Mouse (Mus musculus) brain, embryonic 14.5 days (tissue): ENCODE measurements around the gene Zdhhc3. TPM values are rescaled to one million over a fixed set of nuclear protein-coding genes. Genes with fewer than 3 reads are reported as not detected.
A peak's percentile ranks its signal among the peaks of the same experiment; 100 is the strongest.

Experiments
- DNase-seq: peaks from one replicate; pipeline ENCODE4 v3.0.0-alpha.2; 2011; ENCODE audit warnings: low read depth
- CTCF ChIP-seq: fragments of 200-500 bp; IDR thresholded peaks from 2 replicates; pipeline ENCODE4 v1.5.1; 2012; ENCODE audit warnings: inconsistent platforms, mild to moderate bottlenecking, moderate library complexity, borderline replicate concordance; ENCODE audit not compliant: insufficient read depth, insufficient read length; ENCODE audit errors: extremely low read depth
- POLR2A ChIP-seq: fragments of 200-500 bp; IDR thresholded peaks from 2 replicates; pipeline ENCODE4 v1.6.1; 2012; ENCODE audit warnings: mild to moderate bottlenecking, inconsistent platforms, borderline replicate concordance; ENCODE audit not compliant: poor library complexity, insufficient read depth, insufficient read length, severe bottlenecking; ENCODE audit errors: extremely low read depth
- polyA plus RNA-seq: library from polyadenylated mRNA; depleted of rRNA; stranded (reverse); fragments of >200 nt; gene quantifications from 2 replicates; pipeline ENCODE4 v1.2.3, GENCODE M21; 2012

Zdhhc3 gene
- polyA plus RNA-seq, 1 experiment: 85.5 TPM

DNA sequence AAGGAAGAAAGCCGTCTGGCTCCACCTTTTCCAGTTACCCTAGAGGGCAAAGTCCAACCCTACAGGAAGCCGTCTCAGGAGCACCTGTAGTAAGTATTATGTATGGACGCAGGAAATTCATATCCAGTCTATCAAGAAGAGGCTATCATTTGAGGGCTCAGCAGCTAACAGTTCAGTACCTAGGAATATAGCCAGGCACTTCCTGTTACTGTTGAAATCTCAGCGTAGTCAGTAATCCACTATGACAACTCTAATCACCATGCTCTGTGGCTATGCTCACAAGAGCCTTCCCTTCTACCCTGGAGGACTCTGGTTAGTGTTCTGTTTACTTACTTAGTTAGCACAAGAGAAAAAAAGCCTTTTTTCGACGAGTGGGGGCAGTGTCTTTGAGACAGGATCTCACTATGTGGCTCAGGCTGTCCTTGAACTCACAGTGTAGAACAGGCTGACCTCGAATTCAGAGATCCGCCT, 1.2 kb downstream of the Zdhhc3 start:
- DNase-seq: peak; percentile 5

GRCm38 (mm10) chr9:123109188-123109587, 3.8 kb downstream of the Zdhhc3 start:
- DNase-seq: no peak
- TF ChIP-seq POLR2A (no peak), CTCF (no peak)

More for the DNA sequence above, 1.2 kb downstream of the Zdhhc3 start:
- TF ChIP-seq POLR2A (no peak), CTCF (no peak)

DNA sequence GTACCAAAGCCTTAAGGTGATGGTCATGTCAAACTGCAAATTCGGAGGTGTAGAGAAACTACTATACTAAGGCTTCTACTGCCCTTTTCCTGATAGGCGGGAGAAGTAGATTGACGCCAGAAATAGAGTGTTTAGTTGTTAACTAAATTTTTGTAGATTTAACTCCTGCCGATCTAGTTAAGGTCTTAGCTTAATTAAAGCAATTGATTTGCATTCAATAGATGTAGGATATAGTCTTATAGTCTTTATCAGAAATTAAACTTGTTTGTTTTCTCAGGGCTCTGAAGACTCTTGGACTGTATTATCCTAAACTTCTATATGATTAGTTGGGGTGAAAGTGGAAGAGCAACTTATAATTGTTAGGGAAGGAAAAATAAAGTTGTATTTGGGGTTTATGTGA, 5.8 kb downstream of the Zdhhc3 start:
- TF ChIP-seq POLR2A: no peak
- no peak for TF ChIP-seq CTCF
- no peak for DNase-seq

DNA sequence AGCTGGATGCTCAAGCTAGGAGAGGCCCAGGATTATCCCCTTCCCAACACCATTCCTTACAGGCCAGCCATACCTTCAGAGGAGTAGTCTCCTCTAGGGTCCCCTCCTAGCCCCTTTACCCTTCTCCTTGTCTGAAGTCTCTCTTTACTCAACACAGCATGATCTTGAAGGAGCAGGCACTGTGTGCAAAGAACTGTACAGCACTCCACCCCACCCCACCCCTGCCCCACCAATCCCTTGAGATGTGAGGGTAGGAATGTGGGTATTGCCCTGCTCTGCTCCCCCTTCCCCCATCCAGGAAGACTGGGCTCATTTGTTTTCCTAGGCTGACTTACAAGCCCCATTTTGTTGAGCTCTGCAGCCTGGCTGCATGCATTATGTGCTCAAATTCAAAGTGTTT, 8.6 kb downstream of the Zdhhc3 start:
- no peak for DNase-seq
- TF ChIP-seq POLR2A (no peak), CTCF (no peak)

DNA sequence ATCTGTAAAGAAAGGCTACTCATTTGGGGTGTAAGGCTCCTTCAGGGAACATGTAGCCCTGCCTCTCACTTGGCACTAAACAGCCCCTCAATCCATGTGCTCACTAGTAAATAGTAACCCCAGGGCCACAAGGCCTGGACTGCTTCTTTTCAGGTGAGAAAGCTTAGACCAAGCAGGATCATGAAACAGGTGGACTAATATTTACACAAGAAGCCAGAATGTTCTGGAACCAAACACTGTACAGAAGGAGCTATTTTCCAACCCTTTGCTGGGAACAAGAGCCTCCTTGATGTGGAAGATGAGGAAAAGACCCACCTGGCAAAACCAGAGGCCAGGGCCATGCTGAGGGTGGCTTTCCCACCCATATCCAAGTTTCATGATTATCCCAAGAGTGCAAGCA, 9.6 kb downstream of the Zdhhc3 start:
- no peak for TF ChIP-seq CTCF
- no peak for TF ChIP-seq POLR2A
- DNase-seq: no peak

DNA sequence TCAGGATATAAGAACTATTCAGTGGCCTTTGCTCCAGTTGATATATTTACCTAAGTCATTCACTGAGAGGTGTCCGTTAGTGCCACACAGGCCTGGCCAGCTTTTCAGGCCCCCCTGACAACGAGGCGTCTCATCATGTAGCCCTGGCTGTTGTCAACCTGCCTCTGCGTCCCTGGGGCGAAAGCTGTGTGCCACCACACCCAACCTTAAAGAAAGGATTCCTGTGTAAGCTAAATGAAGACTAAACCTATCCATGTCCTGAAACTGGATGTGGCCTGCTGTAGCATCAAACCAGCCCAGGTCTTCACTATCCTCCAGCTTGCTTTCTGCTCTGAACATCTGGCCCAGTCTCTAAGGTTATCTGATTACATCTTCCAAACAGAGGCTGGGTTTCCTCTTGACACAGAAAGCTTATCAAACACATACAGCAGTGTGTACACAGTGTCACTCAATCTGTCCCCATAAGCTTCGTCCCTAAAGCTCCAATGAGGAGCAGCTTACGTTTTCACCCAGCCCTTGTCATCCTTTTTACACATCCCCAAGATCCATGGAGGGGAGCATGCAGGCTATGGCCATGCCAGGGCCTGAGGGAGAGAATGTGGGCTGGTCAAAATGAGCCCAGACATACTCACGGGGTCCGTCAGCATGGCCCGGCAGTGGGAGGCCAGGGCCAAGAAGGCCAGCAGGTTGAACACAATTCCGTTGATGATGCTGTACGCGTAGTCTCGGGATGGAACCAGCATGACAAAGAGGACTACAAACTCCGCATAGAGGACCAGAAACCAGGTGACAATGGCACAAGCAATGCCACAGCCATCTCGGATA, 13.2 kb downstream of the Zdhhc3 start:
- TF ChIP-seq CTCF: no peak
- no peak for TF ChIP-seq POLR2A
- no peak for DNase-seq

GRCm38 (mm10) chr9:123090844-123091243, 22.2 kb downstream of the Zdhhc3 start:
- TF ChIP-seq POLR2A (no peak), CTCF (no peak)
- no peak for DNase-seq

- DNase-seq: no peak
- TF ChIP-seq CTCF: no peak
- TF ChIP-seq POLR2A: no peak
Observed at GRCm38 (mm10) chr9:123087558-123087957, 25.4 kb downstream of the Zdhhc3 start.

DNA sequence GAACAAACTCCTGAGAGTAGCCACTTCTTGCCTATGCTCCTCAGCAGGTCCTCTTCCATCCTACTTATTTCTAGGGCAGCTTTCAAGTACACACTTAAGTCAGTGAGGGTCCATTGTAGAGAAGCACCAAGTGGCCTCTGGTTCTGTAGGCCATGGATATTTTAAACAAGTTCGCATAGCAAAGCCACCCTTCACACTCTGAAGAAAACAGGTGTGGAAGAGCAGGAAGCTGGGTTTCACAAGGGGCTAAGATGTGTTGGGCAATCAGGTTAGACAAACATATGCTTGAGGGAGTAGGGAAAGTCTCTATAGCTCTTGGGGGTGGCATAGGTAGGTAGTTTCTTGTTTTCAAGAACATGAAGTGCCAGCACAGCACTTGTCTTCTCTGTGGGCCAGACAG, 27.6 kb downstream of the Zdhhc3 start:
- DNase-seq: no peak
- TF ChIP-seq CTCF: no peak
- no peak for TF ChIP-seq POLR2A

DNA sequence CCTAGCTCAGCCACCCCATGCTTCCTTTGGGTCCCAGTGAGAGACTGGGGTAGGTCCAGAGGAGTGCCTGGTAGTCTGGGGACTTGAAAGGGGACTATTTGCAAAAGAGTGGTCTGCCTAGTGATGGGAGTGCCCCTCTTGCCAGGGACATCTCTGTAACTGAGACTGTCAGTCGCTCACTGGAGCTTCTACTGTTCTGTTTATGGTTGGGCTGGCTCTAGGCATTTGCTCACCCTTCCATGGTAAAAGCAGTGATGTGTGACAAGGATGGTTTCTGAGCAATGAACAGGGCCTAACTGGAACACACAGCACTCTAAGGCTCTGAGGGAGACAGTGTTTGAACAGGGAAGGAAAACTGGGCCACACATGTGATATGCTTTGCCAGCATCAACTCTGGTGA, 32.2 kb downstream of the Zdhhc3 start:
- no peak for DNase-seq
- TF ChIP-seq POLR2A: no peak
- TF ChIP-seq CTCF: no peak

DNA sequence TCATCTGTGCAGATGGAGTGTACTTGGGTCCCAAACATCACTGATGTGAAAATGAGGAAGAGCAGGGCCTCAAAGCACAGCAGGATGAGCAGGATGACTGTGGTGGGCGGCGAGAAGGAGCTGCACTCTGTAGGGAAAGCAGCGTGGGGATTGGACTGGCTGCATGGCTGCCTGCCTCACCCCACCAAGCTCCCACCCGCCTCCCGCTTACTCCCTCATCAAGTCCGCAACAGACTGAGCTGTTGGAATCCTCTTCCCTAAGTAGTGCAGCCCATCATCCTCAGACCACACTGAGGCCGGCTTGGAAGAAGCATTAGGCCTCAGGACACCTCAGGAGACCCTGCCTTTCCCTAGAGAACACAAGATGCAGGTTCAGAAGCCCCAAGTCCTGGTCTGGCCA, 32.6 kb downstream of the Zdhhc3 start:
- no peak for DNase-seq
- TF ChIP-seq CTCF: no peak

- TF ChIP-seq CTCF (no peak), POLR2A (no peak)
- no peak for DNase-seq
Observed at GRCm38 (mm10) chr9:123079149-123079548, 33.9 kb downstream of the Zdhhc3 start.
